Comparison of ENCODE assay signal across 8 mouse cellular contexts in genomic region chr15:94342365-94342764, GRCm38 (mm10).
DNase-seq lines count a peak whose midpoint lies in the region; ATAC-seq and TF ChIP-seq lines count a peak whose summit lies in the region.

No protein-coding gene starts in this region.

- WGBS in midbrain, embryonic 11.5 days = 69% methylated on average over 10 of the region's 10 CpGs
- 67% methylated on average over 10 of the region's 10 CpGs for WGBS in midbrain, embryonic 13.5 days
- 59% methylated on average over 10 of the region's 10 CpGs for WGBS in bone marrow, adult 2 months
- WGBS in kidney, postnatal 0 days = 42% methylated on average over 10 of the region's 10 CpGs
- WGBS in liver, adult 2 months = 62% methylated on average over 10 of the region's 10 CpGs

- no peak overlapping the region for H3K4me2 ChIP-seq in midbrain, embryonic 11.5 days
- no peak overlapping the region for H3K4me2 ChIP-seq in midbrain, embryonic 13.5 days (replicated peaks)
- no peak overlapping the region for H3K4me2 ChIP-seq in kidney, postnatal 0 days (ENCODE audit: low read length)

- no peak overlapping the region for H3K9ac ChIP-seq in midbrain, embryonic 11.5 days (ENCODE audit: low read length)
- no peak overlapping the region for H3K9ac ChIP-seq in midbrain, embryonic 13.5 days (replicated peaks)
- H3K9ac ChIP-seq in kidney, postnatal 0 days (ENCODE audit: low read depth, low read length) = no peak overlapping the region
- no peak overlapping the region for H3K9ac ChIP-seq in liver, adult 2 months (ENCODE audit: low read depth, low read length)

- no peaks in the 10 kb centered on the region for H3K4me1 ChIP-seq in midbrain, embryonic 11.5 days (ENCODE audit: control insufficient read depth, insufficient read depth, low read length)
- no peaks in the 10 kb centered on the region for H3K4me1 ChIP-seq in midbrain, embryonic 13.5 days (replicated peaks)
- H3K4me1 ChIP-seq in bone marrow, adult 2 months (ENCODE audit: control insufficient read depth, insufficient read depth, low read length) = no peaks in the 10 kb centered on the region
- H3K4me1 ChIP-seq in kidney, postnatal 0 days (replicated peaks; ENCODE audit: insufficient read depth, low read length) = no peaks in the 10 kb centered on the region
- no peaks in the 10 kb centered on the region for H3K4me1 ChIP-seq in liver, adult 2 months (ENCODE audit: control insufficient read depth, insufficient read depth, low read length)

- DNase-seq in midbrain, embryonic 11.5 days (ENCODE audit: low spot score, missing footprints) = peak; percentile 86
- peak; percentile 80 for DNase-seq in kidney, postnatal 0 days (ENCODE audit: low spot score)
- DNase-seq in liver, adult 2 months (ENCODE audit: extremely low read depth, low read depth, low spot score) = peak; percentile 2
- peak; percentile 86 for DNase-seq in right cerebral cortex, postnatal 14 days
- DNase-seq in urinary bladder, postnatal 14 days (ENCODE audit: low spot score) = peak; percentile 78

- no peak overlapping the region for H3K4me3 ChIP-seq in midbrain, embryonic 11.5 days (ENCODE audit: low read depth, low read length)
- no peak overlapping the region for H3K4me3 ChIP-seq in midbrain, embryonic 13.5 days (replicated peaks)
- H3K4me3 ChIP-seq in bone marrow, adult 2 months (replicated peaks; ENCODE audit: control insufficient read depth, low read depth, low read length) = no peak overlapping the region
- no peak overlapping the region for H3K4me3 ChIP-seq in kidney, postnatal 0 days (replicated peaks; ENCODE audit: low read depth, low read length)
- H3K4me3 ChIP-seq in liver, adult 2 months (ENCODE audit: insufficient read depth, low read depth, low read length) = no peak overlapping the region

- no peaks in the 10 kb centered on the region for H3K9me3 ChIP-seq in midbrain, embryonic 11.5 days (ENCODE audit: control insufficient read depth, low read length)
- no peaks in the 10 kb centered on the region for H3K9me3 ChIP-seq in midbrain, embryonic 13.5 days
- H3K9me3 ChIP-seq in kidney, postnatal 0 days (replicated peaks; ENCODE audit: low read length) = no peaks in the 10 kb centered on the region

- no peaks in the 10 kb centered on the region for H3K79me2 ChIP-seq in liver, adult 2 months (ENCODE audit: control insufficient read depth, insufficient read depth, low read length)

- no peaks in the 10 kb centered on the region for H3K36me3 ChIP-seq in midbrain, embryonic 11.5 days (ENCODE audit: control insufficient read depth, insufficient read depth, low read length)
- peaks cover 5% of the 10 kb centered on the region; the same call in 1 of the 2 replicates for H3K36me3 ChIP-seq in midbrain, embryonic 13.5 days
- no peaks in the 10 kb centered on the region for H3K36me3 ChIP-seq in kidney, postnatal 0 days (ENCODE audit: insufficient read depth, low read length)
- H3K36me3 ChIP-seq in liver, adult 2 months (ENCODE audit: control insufficient read depth, insufficient read depth, low read length) = no peaks in the 10 kb centered on the region

- peak; percentile 42; the same call in 1 of the 2 replicates for TF ChIP-seq CTCF in bone marrow, adult 2 months (IDR thresholded peaks at IDR 0.05; ENCODE audit: control insufficient read depth, insufficient read depth, low read length)
- peak; percentile 86 for TF ChIP-seq CTCF in kidney, postnatal 0 days (IDR thresholded peaks at IDR 0.05; ENCODE audit: low read depth)
- TF ChIP-seq CTCF in liver, adult 2 months (IDR thresholded peaks at IDR 0.05; ENCODE audit: low read depth, low read length) = peak; percentile 50; the same call in 1 of the 2 replicates

- no peak overlapping the region for H3K27ac ChIP-seq in midbrain, embryonic 11.5 days (ENCODE audit: low read depth, low read length)
- H3K27ac ChIP-seq in midbrain, embryonic 13.5 days = no peak overlapping the region
- H3K27ac ChIP-seq in bone marrow, adult 2 months (ENCODE audit: control insufficient read depth, insufficient read depth, low read depth, low read length, poor library complexity) = no peak overlapping the region
- no peak overlapping the region for H3K27ac ChIP-seq in kidney, postnatal 0 days
- H3K27ac ChIP-seq in liver, adult 2 months (replicated peaks; ENCODE audit: insufficient read depth, low read depth, low read length) = no peak overlapping the region

- no peak for ATAC-seq in midbrain, embryonic 11.5 days (ENCODE audit: low FRiP score)
- ATAC-seq in midbrain, embryonic 13.5 days = no peak
- peak; percentile 73; the same call in 1 of the 2 replicates for ATAC-seq in frontal cortex, adult (ENCODE audit: low TSS enrichment)
- ATAC-seq in kidney, postnatal 0 days (replicated peaks; ENCODE audit: low FRiP score, low read depth) = no peak

- H3K27me3 ChIP-seq in midbrain, embryonic 11.5 days (ENCODE audit: control insufficient read depth, insufficient read depth, low read length) = no peaks in the 10 kb centered on the region
- H3K27me3 ChIP-seq in midbrain, embryonic 13.5 days = no peaks in the 10 kb centered on the region
- no peaks in the 10 kb centered on the region for H3K27me3 ChIP-seq in kidney, postnatal 0 days (ENCODE audit: insufficient read depth, low read length)
- H3K27me3 ChIP-seq in liver, adult 2 months (ENCODE audit: control insufficient read depth, insufficient read depth, low read length) = no peaks in the 10 kb centered on the region

- no peak for TF ChIP-seq POLR2A in bone marrow, adult 2 months (IDR thresholded peaks at IDR 0.05; ENCODE audit: borderline replicate concordance, control insufficient read depth, low read depth, low read length)
- no peak for TF ChIP-seq POLR2A in liver, adult 2 months (IDR thresholded peaks at IDR 0.05; ENCODE audit: extremely low read depth, insufficient read depth, low read length)

Comparison
In these comparisons a context has a peak if more than half of its experiments do, and no peak if none do; other contexts are left out.
1. DNase-seq: peak in every context shown above with its lines; median percentile 86 in midbrain, embryonic 11.5 days; 86 in right cerebral cortex, postnatal 14 days; 80 in kidney, postnatal 0 days; 78 in urinary bladder, postnatal 14 days; 2 in liver, adult 2 months.